Mouse (Mus musculus) T-cell, adult 2 months (primary cell): ENCODE measurements around the gene H2afy2.

Source experiments
- DNase-seq: peaks from one replicate; pipeline ENCODE4 v3.0.0; 2022; ENCODE audit warnings: low spot score

The H2afy2 gene

DNA sequence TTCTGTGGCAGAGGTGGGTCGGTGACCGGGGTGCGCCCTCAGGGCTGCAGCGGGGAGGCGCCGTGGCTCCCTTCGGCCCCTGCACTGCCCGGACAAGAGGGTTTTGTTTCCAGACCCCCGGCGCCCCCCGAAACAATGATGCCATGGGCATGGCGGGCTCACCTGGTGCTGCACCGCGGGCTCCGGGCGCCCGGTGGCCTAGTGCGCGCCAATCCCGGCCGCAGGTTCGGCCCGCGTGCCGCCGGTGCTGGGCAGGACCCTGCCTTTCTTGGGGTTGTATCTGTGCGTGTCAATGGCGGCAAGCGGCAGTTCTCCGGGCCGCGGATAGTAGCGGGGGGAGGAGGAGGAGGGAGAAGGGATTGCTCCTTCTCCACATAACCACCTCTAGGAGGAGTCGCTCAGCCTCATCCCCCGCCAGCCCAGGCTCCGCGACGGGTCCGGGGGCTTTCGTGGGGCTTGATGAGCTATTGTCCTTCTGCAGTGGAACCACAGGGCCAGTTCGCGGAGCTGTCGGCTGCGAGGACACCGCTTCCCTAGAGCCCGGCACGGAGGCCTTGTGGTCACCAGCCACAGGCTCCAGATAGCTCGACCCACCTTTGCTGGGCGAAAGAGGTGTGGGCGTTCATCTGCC lies at the start of gene H2afy2:
H2afy2 (minus strand) TSS at position 527 of the 631 bp plus-strand sequence.
- DNase-seq = no peak

DNA sequence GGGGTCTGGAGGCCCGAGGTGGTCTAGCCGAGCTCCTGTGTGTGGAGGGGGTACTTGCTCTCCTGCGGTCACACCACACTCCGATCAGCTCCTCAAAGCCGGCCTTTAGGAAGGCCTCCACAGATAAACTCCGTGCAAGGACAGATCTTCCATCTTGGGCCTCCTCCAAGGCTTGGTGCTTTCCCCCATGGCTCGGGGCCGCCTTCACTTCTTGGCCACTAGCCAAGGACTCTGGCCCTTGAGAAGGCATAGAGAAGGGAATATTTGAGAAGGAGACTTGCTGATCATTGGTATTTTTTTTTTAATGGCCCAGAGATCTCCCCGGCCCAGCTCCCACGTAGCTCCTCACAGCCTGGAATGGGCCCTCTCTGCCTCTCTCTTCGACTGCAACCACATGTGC lies 48.8 kb upstream of the H2afy2 start:
- no peak for DNase-seq

DNA sequence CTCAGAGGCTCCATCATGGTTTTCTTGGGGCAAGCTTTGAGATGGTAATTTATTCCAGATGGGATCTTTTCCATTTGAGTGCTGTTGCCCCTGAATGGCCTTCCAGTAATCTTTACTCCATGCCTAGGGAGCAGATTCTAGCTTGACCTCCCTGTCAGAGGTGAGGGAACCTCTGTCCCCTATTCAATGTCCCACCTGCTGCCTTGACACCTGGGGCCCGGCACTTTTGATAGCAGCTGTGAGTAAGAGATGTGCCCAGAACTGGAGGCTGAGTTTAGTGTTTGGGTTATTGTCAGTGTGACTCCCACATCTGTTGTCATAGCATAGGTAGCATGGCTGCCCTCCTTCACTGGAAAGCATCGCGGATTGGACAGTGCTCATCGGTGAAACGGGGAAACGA lies 47.8 kb upstream of the H2afy2 start:
- no peak for DNase-seq

DNA sequence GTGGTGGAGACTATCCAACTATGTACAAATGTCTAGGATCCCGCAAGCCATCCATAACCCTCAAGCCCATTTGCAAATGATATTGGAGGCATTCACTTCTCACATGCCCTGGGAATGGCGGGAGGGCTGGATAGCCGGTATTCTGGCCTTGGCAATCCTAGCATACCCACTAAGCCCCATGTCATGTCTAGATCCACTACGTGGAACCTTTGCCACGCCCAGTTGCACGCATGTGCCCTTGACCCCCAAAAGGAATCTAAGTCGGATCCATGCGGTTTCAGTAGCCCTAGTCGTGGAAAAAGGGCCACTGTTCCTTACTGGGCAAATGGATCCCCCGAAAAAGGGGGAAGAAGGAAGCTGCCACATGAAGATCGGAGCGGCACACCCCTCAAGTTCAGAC lies 47.3 kb upstream of the H2afy2 start:
- DNase-seq = no peak

DNA sequence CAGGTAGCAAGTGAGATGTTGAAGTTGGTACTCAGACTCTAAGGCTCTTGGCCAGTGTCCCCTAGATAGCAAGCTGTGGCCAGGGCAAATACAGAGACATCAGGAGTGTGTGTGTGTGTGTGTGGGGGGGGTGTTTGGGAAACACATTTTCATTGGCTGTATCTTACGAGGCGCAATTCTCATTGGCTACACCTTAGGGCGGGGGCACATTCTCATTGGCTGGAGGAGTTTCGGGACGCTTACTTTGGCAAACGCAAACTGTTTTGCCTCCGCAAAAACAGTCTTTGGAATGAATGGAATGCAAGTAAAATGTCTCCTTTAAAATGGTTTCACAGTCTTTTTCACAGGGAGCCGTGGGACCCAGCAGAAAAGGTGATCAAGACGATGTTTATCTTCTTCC lies 46.9 kb upstream of the H2afy2 start:
- no peak for DNase-seq

DNA sequence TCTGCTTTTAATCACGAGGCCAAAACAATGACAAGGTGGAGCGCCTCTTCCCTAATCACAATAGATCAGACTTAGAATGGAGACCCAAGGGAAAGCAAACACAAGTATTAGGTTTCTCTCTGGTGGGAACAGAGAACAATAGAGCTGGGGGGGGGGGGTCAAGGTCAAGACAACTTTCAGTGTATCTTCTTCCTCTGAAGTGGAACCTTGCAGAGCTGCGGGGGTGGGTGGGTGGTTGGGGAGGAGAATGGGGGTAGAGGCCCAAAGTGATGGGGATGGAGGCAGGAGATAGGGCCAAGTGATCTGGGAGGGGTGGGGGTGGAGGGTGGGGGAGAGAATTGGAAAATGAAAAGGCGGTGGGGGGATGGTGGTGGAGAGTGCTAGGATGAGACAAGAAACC lies 45.1 kb upstream of the H2afy2 start:
- no peak for DNase-seq

DNA sequence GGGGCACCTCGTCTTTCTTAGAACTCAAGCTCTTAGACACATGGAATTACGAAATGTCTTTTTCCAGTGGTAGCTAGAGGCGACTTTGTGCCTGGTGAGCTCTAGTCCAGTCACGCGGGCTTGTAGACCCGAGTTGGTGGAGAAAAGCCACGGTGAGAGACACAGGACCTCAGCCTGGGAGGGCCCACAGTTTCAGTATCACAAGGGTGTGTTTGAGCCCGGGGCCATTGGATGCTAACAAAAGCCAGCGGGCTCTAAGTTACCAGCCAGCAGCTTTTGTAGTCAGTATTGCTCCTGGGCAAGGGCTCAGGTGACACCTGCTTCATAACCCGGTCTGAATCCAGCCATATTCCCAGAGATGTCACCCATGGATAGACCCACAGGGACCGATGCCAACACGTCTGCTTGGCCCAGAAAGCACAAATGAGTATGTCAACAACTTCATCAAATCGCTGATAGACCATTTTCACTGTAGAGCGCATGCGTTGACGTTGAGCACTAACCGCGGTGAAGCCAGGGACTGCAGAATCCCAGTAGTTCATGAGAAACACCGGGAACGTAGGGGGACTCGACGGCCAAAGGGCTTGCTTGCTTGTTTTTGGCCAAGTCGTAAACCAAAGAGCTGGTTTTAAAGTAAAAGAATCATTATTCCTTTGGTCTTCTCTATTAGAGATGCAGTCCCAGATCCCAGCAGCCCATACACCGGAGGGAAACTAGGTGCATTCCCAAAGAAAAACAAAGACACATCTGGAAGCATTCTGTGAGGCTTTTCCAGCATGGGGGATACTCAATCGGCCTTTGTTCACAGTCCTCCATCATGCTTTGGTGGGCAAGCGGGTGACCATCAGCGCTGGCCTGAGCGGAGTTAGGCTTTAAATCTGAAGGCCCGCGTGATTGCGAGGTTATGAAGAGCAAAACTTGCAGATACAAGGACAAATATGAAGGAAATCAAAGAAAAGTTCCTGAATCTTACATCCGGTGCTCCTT lies 44.3 kb upstream of the H2afy2 start:
- no peak for DNase-seq

DNA sequence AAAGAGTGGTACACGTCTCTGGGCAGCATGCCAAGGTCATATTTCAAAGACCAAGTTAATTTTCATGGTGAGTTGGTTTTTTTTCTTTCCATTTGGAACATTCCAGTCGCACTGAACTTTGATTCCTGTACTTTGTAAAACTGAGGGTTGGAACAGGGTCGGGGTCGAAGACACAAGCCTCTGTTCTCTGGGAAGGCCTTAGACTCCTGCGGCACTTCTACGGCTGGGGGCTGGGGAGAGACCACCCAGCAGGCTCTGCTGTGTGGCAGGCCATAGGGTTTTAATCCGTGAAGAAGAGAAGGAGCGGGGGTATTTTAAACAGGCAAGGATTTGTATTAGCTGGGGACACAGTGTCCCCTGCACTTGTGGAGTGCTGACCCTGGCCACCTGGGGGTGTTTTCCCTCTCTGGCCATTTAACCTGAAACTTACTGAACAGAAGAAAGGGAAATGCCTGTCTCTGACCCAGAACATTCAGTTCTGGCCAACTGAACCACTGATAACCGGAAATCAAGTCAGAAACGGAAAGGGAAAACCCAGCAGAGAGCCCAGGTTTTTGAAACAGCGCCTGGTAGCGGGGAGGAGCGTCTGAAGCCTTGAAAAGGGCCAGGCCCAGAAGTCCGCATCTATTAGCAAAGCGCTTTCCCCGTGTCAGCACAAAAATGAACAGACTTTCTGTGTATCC lies 42.9 kb upstream of the H2afy2 start:
- no peak for DNase-seq

DNA sequence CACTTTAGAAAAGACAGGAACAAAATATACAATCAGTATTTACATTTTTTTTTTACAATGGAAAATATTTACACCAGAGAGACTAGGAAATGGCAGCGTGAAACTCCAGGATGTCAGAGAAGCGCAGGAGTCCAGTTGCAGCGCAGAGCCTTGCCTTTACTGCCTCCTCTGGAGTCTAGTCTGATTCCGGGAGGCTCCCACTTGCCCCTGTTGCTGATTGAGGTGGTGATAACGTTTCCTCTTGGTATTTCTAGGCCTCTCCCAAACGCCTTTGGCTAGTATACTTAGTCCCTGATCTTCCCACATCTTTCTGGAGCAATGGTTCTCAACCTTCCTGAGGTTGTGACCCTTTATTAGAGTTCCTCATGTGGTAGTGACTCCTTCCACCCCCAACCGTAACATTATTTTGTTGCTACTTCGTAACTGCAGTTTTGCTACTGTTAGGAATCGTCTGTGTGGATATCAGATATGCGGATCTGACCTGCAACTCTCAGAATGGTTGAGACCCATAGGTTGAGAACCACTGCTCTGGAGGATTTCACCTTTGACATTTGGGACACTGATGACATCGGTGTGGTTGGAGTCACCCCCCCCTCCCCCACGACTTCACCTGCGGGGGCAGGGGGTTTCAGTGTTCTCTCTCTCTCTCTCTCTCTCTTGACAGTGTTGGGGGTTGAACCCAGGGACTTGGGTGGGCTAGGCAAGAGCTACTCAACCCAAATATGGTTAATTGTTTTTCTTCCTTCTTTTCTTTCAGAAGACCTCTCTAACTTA lies 42.2 kb upstream of the H2afy2 start:
- DNase-seq = no peak

DNA sequence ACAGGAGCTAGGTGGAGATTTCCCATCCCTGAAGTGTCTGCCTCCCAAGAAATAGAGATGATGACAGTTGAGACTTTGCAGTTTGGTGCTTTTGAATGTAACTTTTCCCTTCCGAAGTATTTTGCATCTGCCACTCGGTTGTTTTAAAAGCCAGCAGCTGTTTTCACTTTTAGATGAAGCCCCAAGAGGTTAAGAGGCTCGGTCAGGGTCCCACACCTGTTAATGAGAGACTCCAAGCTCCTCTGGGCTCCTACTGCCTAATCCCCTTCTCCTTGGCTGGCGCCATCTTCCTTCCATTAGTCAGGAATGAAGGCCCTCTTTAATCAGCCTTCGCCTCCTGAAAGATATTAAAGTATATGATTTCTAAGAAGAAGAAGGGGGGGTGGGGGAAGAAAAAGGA lies 41.6 kb upstream of the H2afy2 start:
- DNase-seq = no peak

DNA sequence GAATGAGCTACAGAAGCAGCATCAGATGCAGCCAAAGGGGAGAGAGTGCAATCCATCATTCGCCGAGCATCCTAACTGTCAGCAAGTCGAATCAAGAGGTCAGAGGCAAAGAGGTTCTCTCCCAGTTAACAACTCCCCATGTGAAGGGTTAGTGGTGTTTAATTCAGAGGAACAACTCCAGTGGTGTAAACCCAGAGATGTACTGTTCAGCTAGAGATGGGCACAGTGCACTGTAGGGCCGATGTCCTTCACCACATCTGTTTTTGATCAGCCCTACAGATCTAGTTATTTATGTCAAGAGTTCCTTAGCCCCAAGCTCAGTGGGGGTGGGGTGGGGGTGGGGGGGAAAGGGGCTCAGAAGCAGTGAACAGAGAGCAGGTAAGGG lies 39.8 kb upstream of the H2afy2 start:
- no peak for DNase-seq

DNA sequence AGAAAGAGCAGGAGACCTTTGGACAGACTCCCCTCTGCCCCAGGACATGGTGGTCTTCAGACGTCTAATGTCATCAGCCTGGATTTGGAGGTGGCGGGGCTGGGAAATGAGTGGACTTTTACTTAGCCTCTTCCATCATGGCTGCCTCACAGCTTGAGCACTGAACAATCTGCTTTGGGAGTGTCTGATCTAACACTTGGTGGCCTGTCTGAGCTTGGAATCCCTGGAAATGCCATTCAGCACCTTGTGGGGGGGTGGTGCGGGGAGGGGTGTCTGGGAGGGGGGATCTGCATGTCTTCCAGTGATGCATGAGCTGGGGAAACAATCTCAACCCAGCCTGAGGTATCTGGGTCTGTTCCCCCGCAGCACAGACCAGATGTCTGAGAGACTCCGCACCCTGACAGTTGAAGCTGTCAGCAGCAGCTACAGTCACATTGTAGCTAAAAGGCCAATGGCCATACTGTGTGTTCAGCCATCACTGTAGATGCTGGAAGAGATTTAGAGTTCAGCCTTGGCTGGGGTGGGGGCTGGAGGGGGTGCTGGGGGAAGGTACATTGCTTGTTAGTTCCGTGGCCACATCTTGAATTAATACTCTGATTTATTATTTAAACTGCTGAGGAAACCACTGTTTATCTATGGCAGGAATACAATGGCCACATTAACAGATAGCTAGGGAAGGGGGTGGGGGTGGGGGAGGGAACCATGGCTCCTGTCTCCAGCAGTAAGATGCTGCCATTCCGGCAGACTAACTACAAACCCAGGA lies 39.2 kb upstream of the H2afy2 start:
- DNase-seq = no peak

DNA sequence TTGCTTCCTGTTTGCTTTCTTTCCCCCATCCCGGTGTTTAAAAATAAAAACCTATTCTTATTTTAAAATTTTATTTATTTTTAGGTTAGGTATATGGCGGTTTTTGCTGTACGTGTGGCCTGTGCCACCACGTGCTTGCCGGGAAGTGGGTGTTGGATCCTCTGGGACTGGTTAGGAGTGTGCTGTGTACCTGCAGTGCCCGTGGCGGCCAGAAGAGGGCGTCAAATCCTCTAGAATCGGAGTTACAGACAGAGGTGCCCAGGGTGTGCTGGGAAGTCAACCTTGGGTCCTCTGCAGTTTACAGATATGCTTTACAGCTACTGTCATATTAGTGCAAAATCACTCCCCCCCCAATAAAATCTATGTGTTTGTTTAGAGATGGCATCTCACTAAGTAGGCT lies 36.1 kb upstream of the H2afy2 start:
- DNase-seq = no peak

DNA sequence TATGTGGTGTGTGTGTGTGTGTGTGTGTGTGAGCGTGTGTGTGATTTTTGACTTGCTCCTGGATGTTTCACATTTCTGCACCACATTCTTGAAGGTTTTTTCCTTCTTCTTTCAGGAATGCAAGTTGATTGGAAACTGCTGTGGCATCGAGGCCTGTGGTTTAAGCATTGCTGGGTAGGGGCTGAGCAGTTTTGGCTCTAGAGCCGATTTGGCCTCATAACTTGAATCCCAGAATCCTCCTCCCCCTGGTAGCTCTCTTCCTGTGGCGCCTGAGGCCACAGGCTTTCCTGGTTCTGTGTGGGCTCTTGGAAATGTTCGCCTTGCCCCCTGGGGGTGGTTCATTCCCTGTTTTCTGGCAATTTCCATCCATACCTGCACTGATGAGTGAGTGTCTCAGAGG lies 28.0 kb upstream of the H2afy2 start:
- no peak for DNase-seq

DNA sequence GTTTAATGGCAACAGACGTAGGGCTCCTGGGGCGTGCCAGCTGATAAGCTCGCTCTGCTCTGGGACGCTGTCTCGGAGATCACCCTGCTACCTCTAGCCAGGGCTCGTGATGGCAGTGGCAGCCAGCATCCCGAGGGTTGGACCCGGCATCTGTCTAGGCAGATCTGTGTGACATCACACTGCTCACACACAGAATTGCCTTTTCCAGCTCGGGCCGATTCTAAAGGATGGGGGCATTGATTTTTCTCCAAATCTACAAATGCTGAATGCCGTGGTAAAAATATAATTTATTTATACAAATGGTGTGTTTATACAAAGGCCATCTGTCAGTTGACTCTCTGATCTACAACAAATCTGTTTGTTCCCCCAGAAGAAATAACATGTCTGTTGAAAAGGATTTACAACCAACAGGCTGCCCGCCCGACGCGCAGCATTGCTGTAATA lies 14.2 kb upstream of the H2afy2 start:
- no peak for DNase-seq

DNA sequence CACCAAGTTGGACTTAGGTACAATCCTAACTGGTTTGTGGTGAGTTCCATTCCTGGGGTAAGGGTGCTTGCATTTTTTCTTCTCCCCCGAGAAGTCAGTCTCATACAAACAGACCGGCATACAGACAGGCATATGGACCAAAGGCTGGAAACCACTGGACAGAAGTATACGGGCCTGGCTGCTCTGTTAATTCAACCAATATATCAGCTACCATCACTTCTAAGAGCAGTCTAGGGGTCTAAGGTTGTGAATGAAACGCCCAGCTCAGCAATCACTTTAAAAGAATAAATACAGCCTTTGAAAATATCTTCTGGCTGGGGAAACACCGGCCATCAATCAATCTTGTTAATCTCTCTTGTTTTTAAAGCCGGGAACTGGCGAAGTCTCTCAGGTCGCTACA lies 11.5 kb upstream of the H2afy2 start:
- DNase-seq = no peak

DNA sequence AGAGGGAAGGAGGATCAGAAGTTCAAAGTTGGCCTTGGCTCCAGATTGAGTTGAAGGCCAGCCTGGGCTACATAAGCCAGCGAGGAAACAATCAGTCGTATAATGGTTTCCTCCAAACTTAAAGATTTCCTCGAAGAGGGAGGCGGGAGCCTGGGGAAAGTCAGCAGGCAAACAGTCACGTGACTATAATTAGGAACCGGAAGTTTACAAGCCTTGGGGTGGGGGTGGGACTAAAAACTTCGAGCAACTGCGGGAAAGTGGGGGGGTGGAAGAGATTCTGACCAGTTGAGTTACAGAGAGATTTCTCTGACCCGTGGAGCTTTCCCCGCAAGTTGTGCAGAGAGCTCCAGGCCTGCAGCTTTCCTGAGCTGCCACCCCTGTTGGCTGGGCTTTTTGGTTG lies 11.0 kb upstream of the H2afy2 start:
- no peak for DNase-seq

DNA sequence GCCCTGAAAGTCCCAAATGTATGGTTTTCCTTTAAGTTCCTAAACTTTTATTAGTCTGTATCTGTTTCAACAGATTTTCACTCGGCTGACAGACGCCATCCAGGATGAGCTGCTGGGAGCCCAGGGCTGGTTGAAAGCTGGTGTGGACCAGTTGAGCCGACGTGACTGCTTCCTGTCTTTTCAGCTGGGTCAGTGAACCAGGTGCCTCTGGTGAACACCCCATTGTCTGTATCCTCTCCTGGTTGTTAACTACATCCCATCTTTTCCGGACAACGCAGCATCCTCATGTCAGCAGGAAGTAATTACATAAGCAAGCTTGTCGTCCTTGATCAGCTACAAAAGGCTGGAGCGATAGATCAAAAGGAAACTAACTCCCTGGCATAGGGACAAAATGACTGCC lies 9.1 kb upstream of the H2afy2 start:
- no peak for DNase-seq

DNA sequence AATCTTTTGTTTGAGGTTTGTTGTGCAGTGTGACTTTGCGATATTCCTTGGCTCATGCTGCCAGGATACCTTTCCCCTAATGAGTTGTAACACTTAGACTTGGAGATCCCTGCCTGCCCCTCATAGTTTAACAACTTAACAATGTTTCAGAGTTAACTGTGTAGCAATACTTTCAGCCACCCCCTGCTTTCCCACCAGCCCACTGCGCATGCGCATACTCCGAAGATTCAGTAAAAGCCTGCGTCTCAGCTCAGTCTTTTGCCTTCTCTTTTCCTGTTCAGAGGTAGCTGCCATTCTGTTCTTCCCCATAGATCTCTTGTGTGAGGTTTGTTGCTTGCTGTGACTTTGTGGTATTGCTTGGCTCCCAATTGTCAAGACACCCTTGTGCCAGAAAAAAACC lies 4.6 kb upstream of the H2afy2 start:
- no peak for DNase-seq

DNA sequence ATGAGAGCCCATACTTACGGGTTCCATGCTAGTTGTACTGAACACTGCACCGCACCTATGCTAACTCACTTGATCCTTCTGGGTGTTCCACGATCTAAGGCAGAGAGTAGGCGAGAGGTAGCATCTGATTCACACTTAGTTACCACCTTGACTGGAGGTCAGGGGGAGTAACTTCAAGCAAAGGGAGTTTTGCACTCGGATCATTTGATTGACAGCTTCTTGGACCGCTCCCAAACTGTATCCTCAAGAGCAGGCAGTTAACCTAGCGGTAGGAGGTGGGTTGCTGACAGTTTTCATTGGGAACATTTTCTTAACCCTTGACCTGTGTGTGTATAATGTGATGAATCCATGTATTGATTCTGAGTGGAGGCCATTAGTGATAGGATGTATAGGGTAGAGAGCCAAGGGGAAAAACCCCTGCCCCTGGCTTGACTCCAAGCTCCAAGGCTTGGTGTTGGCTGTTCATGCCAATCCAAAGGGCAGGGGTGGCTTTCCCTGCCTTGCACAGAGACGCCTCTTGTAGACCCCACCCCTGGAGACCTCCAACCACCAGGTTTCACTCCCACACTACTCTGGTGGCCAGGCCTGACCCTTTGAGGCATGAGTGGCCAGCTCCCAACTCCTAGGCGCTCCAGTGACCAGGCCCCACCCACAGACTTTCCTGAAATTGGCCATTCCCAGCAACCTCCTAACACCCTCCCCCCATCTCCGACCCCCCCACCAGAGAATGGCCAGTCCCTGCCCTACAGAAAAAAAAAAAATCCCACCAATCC lies 3.8 kb upstream of the H2afy2 start:
- DNase-seq = no peak

DNA sequence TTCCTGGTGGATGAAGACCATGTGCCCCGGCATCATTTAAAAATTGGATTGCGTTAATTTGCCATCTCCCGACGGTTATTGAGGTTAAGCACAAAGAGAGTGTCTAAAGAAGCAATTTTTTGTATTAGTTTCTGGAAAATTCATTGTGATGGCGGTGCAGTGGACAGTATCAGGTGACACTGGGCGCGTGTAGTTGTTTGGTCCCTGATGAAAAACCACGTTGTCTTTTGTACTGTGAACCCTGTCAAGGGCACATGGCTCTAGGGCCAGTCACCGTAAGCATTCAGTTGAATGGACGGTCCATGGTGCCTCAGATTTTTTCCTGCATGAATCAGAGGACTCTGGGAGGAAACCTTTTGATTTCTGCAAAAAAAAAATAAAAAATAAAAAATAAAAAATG lies 467 bp upstream of the H2afy2 start:
- no peak for DNase-seq
